Mouse (Mus musculus) G1E (cell line): ENCODE measurements at regions not wholly inside any gene's neighbourhood (a gene's known extent, or its start where the extent isn't known, plus 50 kb on each side); places are given as distances from the start of the nearest gene placed in this dataset.

ENCODE experiments used
- ATAC-seq: 2 replicates; pipeline ENCODE4 v1.8.0; 2016; ENCODE audit warnings: mild to moderate bottlenecking; ENCODE audit not compliant: insufficient number of reproducible peaks, poor library complexity, low FRiP score, severe bottlenecking; ENCODE audit errors: extremely low read depth
- DNase-seq: peaks from one replicate; pipeline ENCODE4 v3.0.0; 2012; ENCODE audit warnings: low spot score
- H3K27me3 ChIP-seq: 2 replicates; pipeline ENCODE4 v1.6.1; 2012; ENCODE audit warnings: mild to moderate bottlenecking, low read length, inconsistent platforms; ENCODE audit not compliant: insufficient read depth
- H3K36me3 ChIP-seq: replicated peaks from 2 replicates; pipeline ENCODE3; 2012; ENCODE audit warnings: mild to moderate bottlenecking, inconsistent platforms
- H3K4me1 ChIP-seq: 2 replicates; pipeline ENCODE4 v1.6.1; 2012; ENCODE audit warnings: low read depth, low read length, inconsistent platforms, mixed read lengths; ENCODE audit not compliant: insufficient read depth
- H3K4me3 ChIP-seq: 2 replicates; pipeline ENCODE4 v1.5.1; 2012; ENCODE audit warnings: low read depth, mild to moderate bottlenecking, inconsistent platforms, low read length, moderate library complexity, mixed read lengths
- H3K9me3 ChIP-seq: replicated peaks from 2 replicates; pipeline ENCODE4 v1.6.1; 2012; ENCODE audit warnings: inconsistent platforms
- CTCF ChIP-seq: IDR thresholded peaks from 2 replicates; pipeline ENCODE4 v1.5.1; 2012; ENCODE audit warnings: low read depth, low read length, inconsistent platforms, mixed read lengths
- GATA1 ChIP-seq: IDR thresholded peaks from 2 replicates; pipeline ENCODE4 v1.6.1; 2012; ENCODE audit warnings: borderline replicate concordance, low read length, inconsistent platforms, mixed read lengths
- GATA2 ChIP-seq: IDR thresholded peaks from 2 replicates; pipeline ENCODE4 v1.6.1; 2012; ENCODE audit warnings: low read depth, low read length, inconsistent platforms, borderline replicate concordance
- POLR2AphosphoS5 ChIP-seq: IDR thresholded peaks from 2 replicates; pipeline ENCODE4 v1.6.1; 2012; ENCODE audit warnings: low read depth, low read length, inconsistent platforms; ENCODE audit not compliant: insufficient replicate concordance
- TAL1 ChIP-seq: conservative IDR thresholded peaks from 2 replicates; pipeline ENCODE4 v1.6.1; 2012; ENCODE audit warnings: low read depth, low read length, inconsistent platforms, mixed read lengths

GRCm38 (mm10) chr1:77847766-77848615 is 333.1 kb upstream of the Epha4 start:
- Histone ChIP-seq H3K4me1 (no peaks in the 10 kb centered on the region), H3K36me3 (no peaks in the 10 kb centered on the region), H3K9me3 (peaks cover 27% of the 10 kb centered on the region), H3K4me3 (no peak overlapping the region), H3K27me3 (no peaks in the 10 kb centered on the region)
- TF ChIP-seq TAL1 (no peak), CTCF (no peak), POLR2AphosphoS5 (no peak), GATA1 (no peak), GATA2 (no peak)
- ATAC-seq (no peak), DNase-seq (no peak)

- no peaks in the 10 kb centered on the region for H3K4me1 ChIP-seq
- TF ChIP-seq GATA1 (no peak), CTCF (no peak), TAL1 (no peak), GATA2 (no peak), POLR2AphosphoS5 (no peak)
- H3K9me3 ChIP-seq = peaks cover 32% of the 10 kb centered on the region
- no peak overlapping the region for H3K4me3 ChIP-seq
- no peaks in the 10 kb centered on the region for H3K27me3 ChIP-seq
- DNase-seq = no peak
- no peaks in the 10 kb centered on the region for H3K36me3 ChIP-seq
- no peak for ATAC-seq
These were observed 331.3 kb upstream of the Epha4 start for GRCm38 (mm10) chr1:77846039-77846727.

GRCm38 (mm10) chr1:77840672-77841071 is 325.8 kb upstream of the Epha4 start:
- Histone ChIP-seq H3K9me3 (peaks cover 22% of the 10 kb centered on the region), H3K4me3 (no peak overlapping the region), H3K27me3 (no peaks in the 10 kb centered on the region), H3K36me3 (no peaks in the 10 kb centered on the region), H3K4me1 (no peaks in the 10 kb centered on the region)
- ATAC-seq (no peak), DNase-seq (no peak)
- no peak for TF ChIP-seq GATA2
- no peak for TF ChIP-seq POLR2AphosphoS5
- TF ChIP-seq GATA1 = no peak
- TF ChIP-seq TAL1 = no peak

- ATAC-seq = no peak
These were observed 317.3 kb upstream of the Epha4 start for GRCm38 (mm10) chr1:77832174-77832573.

GRCm38 (mm10) chr1:77824716-77825387 is 310.0 kb upstream of the Epha4 start:
- DNase-seq (no peak), ATAC-seq (no peak)
- Histone ChIP-seq H3K9me3 (peaks cover 21% of the 10 kb centered on the region), H3K36me3 (no peaks in the 10 kb centered on the region), H3K4me3 (no peak overlapping the region), H3K4me1 (no peaks in the 10 kb centered on the region), H3K27me3 (no peaks in the 10 kb centered on the region)
- TF ChIP-seq POLR2AphosphoS5 = no peak
- TF ChIP-seq GATA2 = no peak
- TF ChIP-seq GATA1 = no peak
- TF ChIP-seq TAL1 = no peak
- TF ChIP-seq CTCF = no peak

More at GRCm38 (mm10) chr1:77832174-77832573, 317.3 kb upstream of the Epha4 start:
- H3K27me3 ChIP-seq = no peaks in the 10 kb centered on the region
- no peak overlapping the region for H3K4me3 ChIP-seq
- no peak for TF ChIP-seq GATA1
- no peak for TF ChIP-seq POLR2AphosphoS5
- TF ChIP-seq CTCF = no peak
- TF ChIP-seq GATA2 = no peak
- TF ChIP-seq TAL1 = no peak
- no peaks in the 10 kb centered on the region for H3K36me3 ChIP-seq
- peaks cover 5% of the 10 kb centered on the region for H3K9me3 ChIP-seq
- H3K4me1 ChIP-seq = no peaks in the 10 kb centered on the region
- no peak for DNase-seq
